Mouse (Mus musculus): ENCODE data around the gene Cbs.
"Not testable (repeated sequence)": the region's sequence is repeated elsewhere in the genome, so short reads cannot be mapped to it uniquely, and the experiment has no call there.

Cbs gene

GRCm38 (mm10) chr17:31646199-31647002 lies 9.4 kb upstream of the Cbs start:
- in situ Hi-C loops (cut with MboI; ENCODE audit: low sequenced_read_pairs): loop anchor here (10.0 kb wide), 1 partner anchor 132 kb away; the partner anchor contains the start of gene Wdr4

GRCm38 (mm10) chr17:31642913-31643312 lies 5.9 kb upstream of the Cbs start:
- in situ Hi-C loops (cut with MboI; ENCODE audit: low sequenced_read_pairs): loop anchor here (10.0 kb wide), 1 partner anchor 128 kb away; the partner anchor contains the start of gene Wdr4

GRCm38 (mm10) chr17:31642331-31642730 lies 5.3 kb upstream of the Cbs start:
- in situ Hi-C loops (cut with MboI; ENCODE audit: low sequenced_read_pairs): loop anchor here (10.0 kb wide), 1 partner anchor 128 kb away; the partner anchor contains the start of gene Wdr4

- in situ Hi-C loops (cut with MboI; ENCODE audit: low sequenced_read_pairs): loop anchor here (10.0 kb wide), 1 partner anchor 125 kb away; the partner anchor contains the start of gene Wdr4
Measured at GRCm38 (mm10) chr17:31639651-31640050, 2.6 kb upstream of the Cbs start.

GRCm38 (mm10) chr17:31637866-31638570 lies 980 bp upstream of the Cbs start:
- in situ Hi-C loops (cut with MboI; ENCODE audit: low sequenced_read_pairs): no loop called here

GRCm38 (mm10) chr17:31636277-31636941 lies 629 bp downstream of the Cbs start:
- in situ Hi-C loops (cut with MboI; ENCODE audit: low sequenced_read_pairs): no loop called here

GRCm38 (mm10) chr17:31635781-31636180 lies 1.3 kb downstream of the Cbs start:
- in situ Hi-C loops (cut with MboI; ENCODE audit: low sequenced_read_pairs): no loop called here

GRCm38 (mm10) chr17:31634896-31635295 lies 2.1 kb downstream of the Cbs start:
- in situ Hi-C loops (cut with MboI; ENCODE audit: low sequenced_read_pairs): no loop called here

- in situ Hi-C loops (cut with MboI; ENCODE audit: low sequenced_read_pairs): no loop called here
Measured at GRCm38 (mm10) chr17:31633007-31633406, 4.0 kb downstream of the Cbs start.

GRCm38 (mm10) chr17:31631081-31631800 lies 5.8 kb downstream of the Cbs start:
- in situ Hi-C loops (cut with MboI; ENCODE audit: low sequenced_read_pairs): no loop called here

- in situ Hi-C loops (cut with MboI; ENCODE audit: low sequenced_read_pairs): no loop called here
Measured at GRCm38 (mm10) chr17:31627961-31628360, 9.1 kb downstream of the Cbs start.

- in situ Hi-C loops (cut with MboI; ENCODE audit: low sequenced_read_pairs): no loop called here
Measured at GRCm38 (mm10) chr17:31623101-31623500, 13.9 kb downstream of the Cbs start.

- in situ Hi-C loops (cut with MboI; ENCODE audit: low sequenced_read_pairs): no loop called here
Measured at GRCm38 (mm10) chr17:31613086-31613755, 23.8 kb downstream of the Cbs start.

GRCm38 (mm10) chr17:31609895-31610294 lies 27.1 kb downstream of the Cbs start:
- in situ Hi-C loops (cut with MboI; ENCODE audit: low sequenced_read_pairs): no loop called here

- in situ Hi-C loops (cut with MboI; ENCODE audit: low sequenced_read_pairs): not testable (repeated sequence)
Measured at GRCm38 (mm10) chr17:31609173-31609572, 27.9 kb downstream of the Cbs start.

- in situ Hi-C loops (cut with MboI; ENCODE audit: low sequenced_read_pairs): no loop called here
Measured at GRCm38 (mm10) chr17:31607256-31607951, 29.6 kb downstream of the Cbs start.

GRCm38 (mm10) chr17:31606424-31606823 lies 30.6 kb downstream of the Cbs start:
- in situ Hi-C loops (cut with MboI; ENCODE audit: low sequenced_read_pairs): no loop called here

GRCm38 (mm10) chr17:31598593-31598992 lies 38.4 kb downstream of the Cbs start:
- in situ Hi-C loops (cut with MboI; ENCODE audit: low sequenced_read_pairs): no loop called here

GRCm38 (mm10) chr17:31597957-31598356 lies 39.1 kb downstream of the Cbs start:
- in situ Hi-C loops (cut with MboI; ENCODE audit: low sequenced_read_pairs): no loop called here

GRCm38 (mm10) chr17:31595077-31595476 lies 42.0 kb downstream of the Cbs start:
- in situ Hi-C loops (cut with MboI; ENCODE audit: low sequenced_read_pairs): no loop called here

Data from CH12F3 (cell line).